Mouse (Mus musculus) gastrocnemius, postnatal 10 days (tissue): ENCODE measurements around the gene Oas2. TPM values are rescaled to one million over a fixed set of nuclear protein-coding genes. Genes with fewer than 3 reads are reported as not detected.

ENCODE experiments used
- DNase-seq: peaks from one replicate; pipeline ENCODE4 v3.0.0; 2021; ENCODE audit warnings: mixed read lengths
- total RNA-seq, 2 experiments: library from RNA; stranded (reverse); gene quantifications; 2 replicates each; pipeline ENCODE4 v1.2.3; 2021

Oas2 gene
- total RNA-seq, 2 experiments from 2014 or later: 0.09 TPM; not detected in 1

DNA sequence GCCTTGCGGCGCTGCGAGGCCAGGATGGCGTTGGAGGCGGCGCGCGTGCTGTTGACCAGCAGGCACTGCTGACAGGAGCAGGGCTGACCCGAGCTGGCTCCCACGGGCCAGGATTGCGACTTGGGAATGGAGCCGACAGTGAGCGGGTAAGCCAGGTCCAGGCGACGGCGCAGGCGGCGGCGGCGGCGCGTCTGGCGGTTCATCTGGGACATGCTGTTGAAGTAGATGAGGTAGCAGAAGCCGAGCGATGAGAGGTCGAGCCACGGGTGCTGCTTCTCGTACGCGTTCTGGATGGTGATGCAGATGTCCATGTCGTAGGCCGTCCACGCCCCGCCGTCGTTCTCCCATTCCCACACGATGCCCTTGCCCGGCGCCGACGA, 55.0 kb downstream of the Oas2 start:
- no peak for DNase-seq

DNA sequence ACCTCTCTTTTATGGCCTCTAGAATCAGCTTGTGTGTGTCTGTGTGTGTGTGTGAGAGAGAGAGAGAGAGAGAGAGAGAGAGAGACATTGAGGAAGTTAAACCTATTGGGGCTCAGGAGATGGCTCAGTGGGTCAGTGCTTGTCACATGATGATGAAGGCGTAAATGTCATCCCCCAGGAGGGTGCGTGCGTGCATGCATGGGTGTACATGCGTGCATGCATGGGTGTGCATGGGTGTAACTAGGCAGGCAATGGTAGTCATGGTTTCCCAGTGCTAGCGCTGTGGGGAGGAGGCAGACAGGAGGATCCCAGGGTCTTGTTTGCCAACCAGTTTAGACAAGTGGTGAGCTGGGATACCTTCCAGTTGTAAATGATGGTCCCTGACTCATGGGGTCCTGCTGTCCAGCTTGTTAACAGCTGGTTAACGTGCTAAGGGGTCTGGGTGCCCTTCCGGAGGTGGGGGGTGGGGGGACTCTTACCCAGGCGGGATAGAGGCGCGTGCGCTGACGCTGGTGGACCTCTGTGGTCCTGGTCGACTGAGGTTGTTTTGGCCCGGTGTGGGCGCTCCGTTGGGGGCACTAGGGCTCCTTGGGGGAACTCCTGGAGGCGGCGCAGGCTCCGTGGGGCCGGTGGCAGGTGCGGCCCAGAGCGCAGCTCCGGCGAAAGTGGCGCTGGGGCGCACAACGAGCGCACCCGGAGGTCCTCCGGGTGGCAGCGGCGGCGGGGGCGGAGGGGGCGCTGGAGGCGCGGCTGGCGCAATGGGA, 55.5 kb downstream of the Oas2 start:
- DNase-seq: no peak

DNA sequence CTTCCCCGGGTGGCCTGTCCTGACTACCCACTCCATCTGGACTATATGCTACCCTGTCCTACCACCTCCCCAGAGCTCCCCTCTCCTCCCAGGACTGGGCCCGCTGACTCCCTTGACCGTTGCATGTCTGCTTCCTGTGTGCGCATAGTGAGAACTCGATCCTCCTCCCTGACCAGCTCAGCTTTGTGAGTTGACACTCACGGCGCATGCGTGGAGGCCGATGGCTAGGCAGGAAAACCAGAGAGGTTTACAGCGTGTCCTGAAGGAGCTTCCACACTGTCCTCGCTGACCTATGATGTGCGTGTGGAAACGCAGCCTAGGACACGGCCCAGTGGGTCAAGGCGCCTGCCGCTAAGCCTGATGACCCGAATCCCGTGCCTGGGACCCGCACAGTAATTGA, 57.6 kb downstream of the Oas2 start:
- DNase-seq: no peak

DNA sequence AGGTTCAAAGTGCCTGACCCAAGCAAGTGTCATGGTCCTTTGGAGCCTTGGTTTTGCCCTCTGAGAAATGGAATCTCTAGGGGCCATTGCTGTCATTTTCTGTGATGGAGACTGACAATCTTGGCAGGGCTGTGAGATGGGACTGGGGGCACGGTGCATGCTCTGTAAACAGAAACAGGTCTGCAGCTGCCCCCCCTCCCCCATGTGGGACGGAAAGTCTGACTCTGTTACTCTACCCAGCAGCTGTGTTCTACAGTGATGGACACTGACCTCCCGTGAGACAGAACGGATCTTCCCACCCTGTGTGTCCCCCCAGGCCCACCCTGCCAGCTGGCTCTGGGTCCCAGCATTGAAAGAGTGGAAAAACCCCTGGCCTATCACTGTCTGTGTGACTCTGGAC, 59.2 kb downstream of the Oas2 start:
- DNase-seq: no peak

DNA sequence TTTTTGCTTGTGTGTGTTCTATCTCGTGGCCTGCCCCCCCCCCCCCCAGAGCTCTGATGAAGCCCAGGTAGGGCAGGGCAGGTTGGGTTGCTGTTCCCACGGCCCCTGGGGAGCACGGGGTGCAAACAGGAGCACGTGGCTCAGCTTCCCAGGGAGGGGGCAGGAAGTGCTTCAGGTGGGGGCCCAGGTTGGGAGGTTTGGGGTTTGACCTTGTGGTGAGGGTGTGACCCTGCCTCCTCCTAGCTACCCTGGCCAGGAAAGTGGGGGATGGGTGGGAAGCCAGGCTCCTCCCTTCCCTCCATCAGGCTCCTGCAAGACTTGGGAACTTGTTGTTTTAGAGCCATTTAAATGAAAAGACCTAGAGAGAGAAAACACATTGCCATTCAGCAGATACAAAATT, 61.2 kb downstream of the Oas2 start:
- no peak for DNase-seq

DNA sequence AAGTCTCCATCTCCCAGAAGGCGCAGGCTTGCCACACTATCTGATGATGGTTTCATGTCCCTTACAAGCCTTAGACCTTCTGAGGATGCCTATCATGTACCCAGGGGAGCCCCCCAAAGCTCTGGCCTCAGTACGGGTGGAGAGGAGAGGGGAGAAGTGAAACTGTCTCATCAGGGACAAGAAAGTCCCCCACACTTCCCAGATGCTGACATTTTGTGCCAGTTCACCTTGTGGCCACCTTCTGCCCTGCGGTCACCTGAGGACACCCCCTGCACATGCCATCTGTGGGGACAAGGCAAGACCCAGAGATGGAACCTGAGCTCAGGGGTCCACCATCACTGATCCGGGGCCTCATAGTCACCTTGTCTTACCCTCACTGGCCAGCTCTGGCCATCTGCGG, 61.8 kb downstream of the Oas2 start:
- DNase-seq: no peak

DNA sequence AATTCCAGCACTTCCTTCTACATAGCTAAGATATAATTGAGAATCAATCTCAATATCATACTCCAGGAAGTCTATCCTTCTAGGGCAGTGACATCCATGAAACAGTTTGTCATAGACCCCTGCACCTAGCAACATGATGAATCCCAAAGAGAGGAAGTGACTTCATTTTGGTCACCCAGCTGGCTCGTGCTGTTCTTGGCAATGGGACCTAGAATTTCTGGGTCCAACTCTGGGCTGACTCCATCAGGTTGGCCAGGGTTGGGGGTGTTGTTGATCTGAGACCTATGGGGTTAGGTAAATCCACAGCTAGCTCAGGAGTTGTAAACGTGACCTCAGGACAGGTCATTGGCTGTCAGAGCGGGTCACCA, 62.2 kb downstream of the Oas2 start:
- no peak for DNase-seq

DNA sequence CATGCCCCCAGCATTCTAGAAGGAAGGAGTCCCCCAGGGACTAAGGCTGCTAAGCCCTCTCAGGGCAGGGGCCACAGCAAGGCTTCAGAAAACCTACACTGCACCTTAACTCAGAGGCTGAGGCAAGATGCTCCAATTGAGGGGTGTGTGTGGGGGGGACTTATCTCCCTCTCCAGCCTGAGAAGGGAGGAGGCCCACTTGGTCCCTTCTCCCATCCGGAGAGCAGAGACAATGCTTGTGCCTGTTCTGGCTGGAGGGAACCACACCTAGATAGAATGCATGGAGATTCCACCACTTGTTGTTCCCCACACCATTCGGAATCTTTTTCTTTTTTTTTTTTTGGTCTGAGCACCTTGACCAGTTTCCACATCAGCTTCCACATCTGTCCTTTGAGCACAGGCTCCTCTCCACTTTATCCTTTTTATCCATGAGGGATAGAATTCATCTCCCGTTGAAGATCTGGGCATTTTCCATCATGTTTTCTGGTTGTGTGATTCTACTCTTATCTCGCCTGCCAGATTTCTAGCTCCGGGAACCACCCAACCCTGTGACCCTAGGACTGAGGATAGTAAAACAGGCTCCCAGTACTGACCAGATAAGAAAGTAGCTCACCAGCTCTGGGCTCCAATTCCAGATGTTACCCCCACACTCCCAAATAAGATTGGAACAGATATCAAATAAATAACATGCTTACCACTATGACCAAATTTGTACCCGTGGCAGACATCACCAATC, 62.7 kb downstream of the Oas2 start:
- DNase-seq: no peak

DNA sequence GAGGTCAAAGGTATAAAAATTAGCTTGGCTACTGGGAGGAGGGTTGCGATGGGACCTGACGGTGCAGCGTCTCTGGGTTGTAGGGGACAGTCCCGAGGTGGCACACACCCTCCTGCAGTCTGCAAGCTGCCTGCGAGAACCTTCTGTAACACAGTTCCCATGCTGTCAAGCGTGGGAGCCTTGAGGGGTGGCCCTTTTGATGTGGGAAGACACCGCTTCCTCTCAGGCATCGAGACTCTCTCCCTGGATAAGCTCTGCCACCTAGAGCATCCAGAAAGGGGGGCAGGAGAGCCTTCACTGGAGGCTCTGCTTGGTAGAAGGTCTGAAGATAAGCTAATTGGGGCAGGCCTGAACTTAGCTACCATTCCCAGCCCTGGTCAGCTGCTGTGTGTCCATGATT, 64.0 kb downstream of the Oas2 start:
- DNase-seq: no peak

DNA sequence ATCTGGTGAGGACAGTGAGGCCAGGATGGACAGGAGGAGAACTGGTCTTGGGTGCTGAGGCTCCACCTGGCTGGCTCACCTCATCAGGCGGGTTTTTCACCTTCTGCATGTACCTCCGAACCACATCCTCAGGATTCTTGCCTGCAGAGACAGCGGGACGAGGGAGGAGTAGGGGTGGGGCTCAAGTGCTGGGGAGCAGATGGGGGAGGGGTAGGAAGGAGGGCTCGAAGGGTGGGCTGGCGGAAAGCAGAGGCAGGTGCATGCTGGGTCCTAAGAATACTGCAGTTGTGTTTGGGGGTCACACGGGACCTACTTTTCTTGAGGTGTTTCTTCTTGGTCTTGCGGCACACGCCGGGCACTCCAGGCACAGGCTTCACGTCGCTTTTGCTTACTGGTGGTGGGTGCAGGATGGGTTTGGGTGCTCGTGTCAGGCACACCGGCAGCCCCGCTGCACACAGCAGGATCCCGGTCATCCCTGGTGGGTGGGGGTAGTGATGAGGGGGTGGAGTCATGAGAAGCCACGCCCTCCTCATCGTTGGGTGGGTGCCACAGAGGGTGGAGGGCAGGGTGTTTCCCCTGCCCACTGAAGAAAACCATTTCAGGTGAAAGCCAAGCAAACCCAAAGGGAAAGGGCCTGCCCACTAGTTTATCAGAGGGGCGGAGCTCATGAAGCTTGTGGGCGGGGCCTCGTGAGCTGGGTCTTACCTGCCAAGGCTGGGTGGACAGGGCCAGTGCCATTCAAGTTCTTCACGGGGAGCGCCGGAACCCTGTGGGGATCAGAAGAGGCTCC, 66.5 kb downstream of the Oas2 start:
- no peak for DNase-seq

DNA sequence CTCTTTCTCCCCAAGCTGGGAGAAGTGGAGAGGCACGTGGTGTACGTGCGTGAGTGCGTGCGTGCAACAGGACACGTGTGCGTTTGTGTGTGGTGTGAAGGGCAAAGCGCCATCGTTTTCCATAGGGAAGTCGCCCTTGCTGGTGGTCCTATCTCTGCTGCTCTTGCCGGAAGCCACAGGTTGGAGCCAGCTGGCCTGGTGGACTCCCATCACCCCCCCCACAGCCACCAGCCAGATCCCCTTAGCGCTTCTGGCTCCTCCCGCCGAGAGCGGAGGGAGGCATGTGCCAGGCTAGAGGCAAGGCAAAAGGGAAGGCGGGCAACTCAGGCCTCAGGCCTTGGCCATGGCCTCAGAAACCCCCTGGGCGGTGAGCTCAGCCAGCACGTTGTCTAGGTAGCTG, 68.7 kb downstream of the Oas2 start:
- no peak for DNase-seq

Other genes starting within 250 kb of the Oas2 start
- 10 to 100 TPM; 36.7 to 38.0 TPM for gene Plbd2, start 246.2 kb downstream of the Oas2 start, total RNA-seq
- gene Slc8b1, start 238.7 kb downstream of the Oas2 start, total RNA-seq: 10 to 100 TPM; 15.1 to 20.0 TPM
- gene Tpcn1, start 161.2 kb downstream of the Oas2 start, total RNA-seq: 10 to 100 TPM; 67.1 to 71.2 TPM
- under 1 TPM; 0.40 to 0.50 TPM for gene Iqcd, start 160.8 kb downstream of the Oas2 start, total RNA-seq
- gene Rita1, start 137.3 kb downstream of the Oas2 start, total RNA-seq: 1 to 10 TPM; 4.7 to 6.2 TPM
- gene Ddx54, start 137.1 kb downstream of the Oas2 start, total RNA-seq: 10 to 100 TPM; 22.4 to 23.9 TPM
- not detected for gene Cfap73, start 115.6 kb downstream of the Oas2 start, total RNA-seq
- gene Rasal1, start 101.0 kb downstream of the Oas2 start, total RNA-seq: under 1 TPM in 1 of 2 experiments, not detected in 1; 0.23 TPM
- gene Dtx1, start 37.9 kb downstream of the Oas2 start, total RNA-seq: 1 to 10 TPM; 1.2 to 1.4 TPM
- gene Oas3, start 27.8 kb upstream of the Oas2 start, total RNA-seq: not detected
- not detected for gene Oas1e, start 45.7 kb upstream of the Oas2 start, total RNA-seq
- gene Oas1c, start 62.7 kb upstream of the Oas2 start, total RNA-seq: under 1 TPM; 0.14 to 0.43 TPM
- gene Oas1f, start 97.5 kb upstream of the Oas2 start, total RNA-seq: not detected
- gene Oas1h, start 111.6 kb upstream of the Oas2 start, total RNA-seq: not detected
- not detected for gene Oas1g, start 137.8 kb upstream of the Oas2 start, total RNA-seq
- gene Oas1a, start 157.7 kb upstream of the Oas2 start, total RNA-seq: not detected
- not detected for gene Oas1d, start 164.7 kb upstream of the Oas2 start, total RNA-seq